Mouse (Mus musculus): ENCODE measurements around the gene 4930402H24Rik. TPM values are rescaled to one million over a fixed set of nuclear protein-coding genes. Genes with fewer than 3 reads are reported as not detected.
A peak's percentile ranks its signal among the peaks of the same experiment; 100 is the strongest.

The 4930402H24Rik gene
- 10 to 100 TPM; 69.4 to 76.6 TPM for total RNA-seq (2021)
- long read RNA-seq, full-length matches to known transcripts: 19 of 53 reads
- long read RNA-seq, partial matches to known transcripts: 9 of 53 reads
- long read RNA-seq, other reads (novel, unspliced or antisense): 25 of 53 reads

DNA sequence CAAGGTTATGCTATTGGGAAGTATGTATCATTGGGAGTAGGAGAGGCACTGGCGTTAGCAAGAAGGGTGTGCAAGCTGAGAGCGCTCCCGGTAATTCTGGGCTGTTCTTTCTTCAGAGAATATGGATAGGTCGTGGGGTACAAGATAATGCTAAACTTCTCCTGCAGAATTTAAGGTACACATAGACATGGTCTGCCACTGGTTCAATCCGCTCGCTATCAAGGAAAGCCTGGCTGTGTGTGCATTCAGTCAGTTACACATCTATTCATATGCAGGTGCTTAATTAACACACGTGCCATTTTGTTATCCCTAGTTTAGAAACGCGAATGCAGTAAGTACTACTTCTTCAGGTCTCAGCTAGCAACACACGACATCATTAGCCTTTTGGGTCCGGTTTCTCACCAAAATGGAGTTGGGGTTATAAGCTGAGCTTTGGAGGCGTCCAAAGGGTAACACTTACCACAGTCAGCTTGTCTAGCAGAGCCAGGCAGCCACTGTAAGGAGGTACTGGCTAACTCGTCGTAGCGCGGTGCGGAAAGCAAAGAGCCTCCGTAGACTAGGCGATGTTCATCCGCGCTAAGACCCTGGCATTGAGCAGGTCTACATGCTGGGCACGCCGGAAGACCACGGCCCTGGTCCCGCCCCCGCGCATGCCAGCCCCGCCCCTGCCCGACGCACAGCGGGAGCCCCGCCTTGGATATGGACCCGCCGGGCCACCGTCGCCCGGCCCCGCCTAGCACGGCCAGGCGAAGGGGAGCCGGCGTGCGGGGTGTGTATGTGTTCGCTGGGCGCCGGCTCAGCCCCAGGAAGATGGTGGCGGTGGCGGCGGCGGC, at the start of gene 4930402H24Rik, which contains the start of gene Atrn:
Gene 4930402H24Rik (minus strand): TSS at position 656 of the 833 bp plus-strand sequence.
Gene Atrn (plus strand): TSS at position 745 of the 833 bp plus-strand sequence.
- peak; percentile 89 to 94 for DNase-seq (ENCODE audit: low spot score in 2 of 2)

DNA sequence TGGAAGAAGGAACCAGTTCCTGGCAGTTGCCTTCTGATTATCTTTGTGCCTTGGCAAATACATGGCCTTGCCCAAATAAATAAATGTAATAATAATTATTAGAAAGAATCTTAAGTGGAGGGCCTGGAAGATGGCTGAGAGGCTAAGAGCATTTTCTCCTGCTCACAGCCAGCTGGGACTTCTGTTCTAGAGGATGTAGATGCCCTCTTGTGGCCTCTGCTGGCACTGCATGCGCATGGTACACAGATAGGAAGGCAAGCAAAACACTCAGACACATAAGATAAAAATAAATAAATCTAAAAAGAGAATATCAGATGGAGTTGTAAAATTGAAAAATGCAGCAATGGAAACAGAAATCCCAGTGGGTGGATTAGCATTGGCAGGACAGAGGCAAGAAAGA, 44.3 kb upstream of the 4930402H24Rik start:
- peak; percentile 85 to 98 for DNase-seq (ENCODE audit: low spot score in 2 of 2)

DNA sequence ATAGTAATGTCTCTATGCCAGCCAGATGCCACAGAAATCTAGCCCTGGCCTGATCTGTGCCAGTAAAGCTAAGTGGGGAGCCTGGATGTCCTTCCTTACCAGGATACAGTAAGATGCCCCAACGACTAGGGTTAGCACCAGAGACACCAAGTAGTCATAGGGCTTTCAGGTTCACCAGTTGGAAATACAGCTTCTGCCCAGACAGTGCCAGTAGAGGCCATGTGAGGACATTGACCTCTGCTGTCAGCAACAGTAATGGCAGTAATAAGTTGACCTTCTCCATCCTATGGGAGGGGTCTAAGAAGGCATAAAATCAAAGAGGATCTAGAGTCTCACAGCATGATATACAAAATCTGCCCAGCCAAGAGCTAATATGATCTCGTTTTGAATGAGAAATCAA, 43.6 kb upstream of the 4930402H24Rik start:
- DNase-seq (ENCODE audit: low spot score in 2 of 2): no peak

DNA sequence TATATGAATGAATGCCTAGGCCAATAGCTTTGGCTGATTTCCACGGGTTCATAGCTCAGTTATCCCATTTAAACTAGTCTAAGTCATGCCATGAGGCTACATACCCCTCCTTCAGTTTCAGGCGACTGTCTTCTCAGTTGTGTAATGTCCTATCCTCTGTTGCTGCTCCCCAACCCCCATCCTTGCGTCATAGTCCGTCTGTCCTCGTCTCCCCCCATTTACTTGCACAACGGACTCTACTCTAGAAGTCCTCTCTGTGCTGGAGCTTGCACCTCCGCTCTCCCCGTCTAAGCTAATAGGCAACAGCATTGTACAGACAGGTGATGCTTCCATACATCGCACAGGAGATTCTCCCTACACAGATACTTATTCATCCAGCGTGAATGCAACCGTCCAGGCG, 26.7 kb upstream of the 4930402H24Rik start:
- no peak for DNase-seq (ENCODE audit: low spot score in 2 of 2)

GRCm38 (mm10) chr2:130929994-130930393, 23.8 kb upstream of the 4930402H24Rik start:
- no peak for DNase-seq (ENCODE audit: low spot score in 2 of 2)

GRCm38 (mm10) chr2:130928530-130928929, 22.3 kb upstream of the 4930402H24Rik start:
- DNase-seq (ENCODE audit: low spot score in 2 of 2): no peak

DNA sequence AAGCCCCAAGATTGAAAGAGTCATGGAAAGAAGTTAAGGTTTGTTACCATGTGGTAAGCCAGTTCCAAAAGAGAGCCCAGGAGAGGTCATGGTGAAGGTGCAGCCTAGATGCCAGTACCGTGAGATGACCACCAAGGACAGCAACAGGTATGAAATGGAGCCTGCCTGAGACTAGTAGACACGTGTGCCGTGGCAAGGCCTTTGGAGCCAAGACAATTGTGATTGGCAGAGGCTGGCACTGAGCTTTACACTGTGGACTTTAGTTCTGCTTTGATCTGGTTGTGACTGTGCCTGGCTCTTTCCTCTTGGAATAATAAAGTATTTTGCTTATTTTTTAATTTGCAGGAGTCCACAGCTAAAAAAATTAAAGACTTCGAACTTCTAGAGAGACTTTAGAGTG, 21.8 kb upstream of the 4930402H24Rik start:
- DNase-seq (ENCODE audit: low spot score in 2 of 2): no peak

GRCm38 (mm10) chr2:130924950-130925349, 18.7 kb upstream of the 4930402H24Rik start:
- no peak for DNase-seq (ENCODE audit: low spot score in 2 of 2)

GRCm38 (mm10) chr2:130919062-130919593, 12.9 kb upstream of the 4930402H24Rik start:
- DNase-seq (ENCODE audit: low spot score in 2 of 2): no peak

- DNase-seq (ENCODE audit: low spot score in 2 of 2): no peak
Observed at GRCm38 (mm10) chr2:130917686-130918085, 11.5 kb upstream of the 4930402H24Rik start.

DNA sequence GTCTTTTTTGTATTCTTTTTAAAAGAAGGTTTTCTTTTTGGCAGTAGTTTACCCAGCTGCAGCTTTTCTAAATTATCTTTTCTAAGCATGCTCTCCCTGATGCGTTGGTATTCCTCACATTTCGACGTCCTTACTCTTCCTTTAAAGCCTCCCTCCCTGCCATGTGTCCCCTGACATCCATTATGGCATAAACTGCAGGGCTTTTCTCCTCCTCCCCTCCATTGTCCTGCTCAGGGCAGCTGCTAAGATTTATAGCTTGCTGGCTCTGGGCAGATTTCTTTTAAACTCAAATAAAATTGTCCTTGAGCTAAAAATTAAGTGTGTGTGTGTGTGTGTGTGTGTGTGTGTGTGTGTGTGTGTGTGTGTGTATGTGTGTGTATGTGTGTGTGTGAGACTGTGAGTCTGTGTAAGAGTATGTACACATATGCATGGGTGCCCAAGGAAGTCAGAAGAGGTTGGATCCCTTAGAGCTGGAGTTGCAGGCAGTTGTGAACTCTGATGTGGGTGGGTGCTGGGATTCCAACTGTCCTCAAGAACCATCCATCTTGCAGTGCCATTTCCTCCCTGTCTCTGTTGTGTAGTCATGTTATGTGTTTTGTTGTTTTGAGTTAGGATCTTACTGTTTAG, 10.4 kb upstream of the 4930402H24Rik start:
- DNase-seq (ENCODE audit: low spot score in 2 of 2): no peak

GRCm38 (mm10) chr2:130914873-130915272, 8.7 kb upstream of the 4930402H24Rik start:
- no peak for DNase-seq (ENCODE audit: low spot score in 2 of 2)

- DNase-seq (ENCODE audit: low spot score in 2 of 2): no peak
Observed at GRCm38 (mm10) chr2:130911691-130912090, 5.5 kb upstream of the 4930402H24Rik start.

DNA sequence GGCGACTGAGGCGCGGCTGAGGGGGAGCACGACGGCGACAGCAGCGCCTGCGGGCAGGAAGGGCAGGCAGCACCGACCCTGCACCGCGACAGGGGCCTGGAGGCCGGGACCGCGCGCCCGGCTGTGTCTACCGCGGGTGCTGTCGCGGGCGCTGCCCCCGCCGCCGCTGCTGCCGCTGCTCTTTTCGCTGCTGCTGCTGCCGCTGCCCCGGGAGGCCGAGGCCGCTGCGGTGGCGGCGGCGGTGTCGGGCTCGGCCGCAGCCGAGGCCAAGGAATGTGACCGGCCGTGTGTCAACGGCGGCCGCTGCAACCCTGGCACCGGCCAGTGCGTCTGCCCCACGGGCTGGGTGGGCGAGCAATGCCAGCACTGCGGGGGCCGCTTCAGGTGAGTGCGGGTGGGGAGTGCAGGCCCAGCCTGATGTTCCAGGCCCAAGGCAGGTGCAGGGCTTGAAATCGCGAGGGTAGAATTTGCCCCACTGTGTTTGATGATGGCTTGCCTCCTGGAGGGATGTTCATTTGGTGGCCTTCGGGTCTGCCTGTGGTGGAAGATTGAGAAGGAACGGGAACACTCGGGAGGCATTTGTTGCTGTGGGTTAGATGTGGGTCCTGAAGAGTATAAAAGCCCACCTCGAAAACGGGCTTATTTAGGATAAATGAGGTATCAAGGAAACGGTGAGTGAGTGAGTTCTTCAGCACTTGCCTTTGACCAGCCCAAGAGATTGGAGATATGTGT, 544 bp upstream of the 4930402H24Rik start:
- peak; percentile 12 to 26 for DNase-seq (ENCODE audit: low spot score in 2 of 2)

- DNase-seq (ENCODE audit: low spot score in 2 of 2): no peak
Observed at GRCm38 (mm10) chr2:130898783-130899182, 7.4 kb downstream of the 4930402H24Rik start.

DNA sequence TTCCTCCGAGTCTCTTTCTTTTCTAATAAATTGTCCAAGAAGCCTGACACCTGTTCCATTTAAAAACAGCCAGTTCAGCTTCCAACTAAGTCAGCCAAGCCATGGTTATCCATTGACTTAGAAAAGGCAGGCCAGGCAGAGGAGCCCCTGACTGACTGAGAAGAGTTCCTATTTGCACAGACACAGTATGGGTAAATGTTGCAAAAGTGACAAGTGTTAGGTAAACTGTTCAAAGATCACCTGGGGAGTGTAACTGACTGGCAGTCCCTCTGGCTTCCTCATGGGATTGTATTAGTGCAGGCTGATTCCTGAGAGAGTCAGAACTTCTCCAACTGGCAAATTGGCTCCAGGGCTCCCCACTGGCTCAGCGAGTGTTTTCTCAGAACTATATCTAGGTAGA, 8.3 kb downstream of the 4930402H24Rik start:
- DNase-seq (ENCODE audit: low spot score in 2 of 2): no peak

DNA sequence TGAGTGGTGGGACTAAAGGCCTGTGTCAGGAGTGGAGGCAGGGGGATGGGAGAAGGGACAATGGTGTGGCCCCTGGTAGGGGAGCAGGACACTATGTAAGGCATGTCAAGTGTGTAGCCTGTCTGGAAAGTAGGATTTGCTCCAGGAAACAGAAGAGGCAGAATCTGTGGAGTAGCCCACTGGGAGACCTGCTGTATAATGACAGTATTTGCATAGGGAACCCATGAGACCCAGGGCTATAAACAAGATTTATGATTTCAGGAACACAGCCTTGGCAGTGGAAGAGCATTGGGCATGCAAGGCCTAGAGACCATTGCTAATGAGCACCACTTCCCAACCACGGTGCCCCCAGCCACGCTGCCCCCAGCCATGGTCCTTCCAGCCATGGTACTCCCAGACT, 9.3 kb downstream of the 4930402H24Rik start:
- no peak for DNase-seq (ENCODE audit: low spot score in 2 of 2)

- DNase-seq (ENCODE audit: low spot score in 2 of 2): no peak
Observed at GRCm38 (mm10) chr2:130887456-130887855, 18.8 kb downstream of the 4930402H24Rik start.

GRCm38 (mm10) chr2:130886983-130887382, 19.2 kb downstream of the 4930402H24Rik start:
- DNase-seq (ENCODE audit: low spot score in 2 of 2): no peak

DNA sequence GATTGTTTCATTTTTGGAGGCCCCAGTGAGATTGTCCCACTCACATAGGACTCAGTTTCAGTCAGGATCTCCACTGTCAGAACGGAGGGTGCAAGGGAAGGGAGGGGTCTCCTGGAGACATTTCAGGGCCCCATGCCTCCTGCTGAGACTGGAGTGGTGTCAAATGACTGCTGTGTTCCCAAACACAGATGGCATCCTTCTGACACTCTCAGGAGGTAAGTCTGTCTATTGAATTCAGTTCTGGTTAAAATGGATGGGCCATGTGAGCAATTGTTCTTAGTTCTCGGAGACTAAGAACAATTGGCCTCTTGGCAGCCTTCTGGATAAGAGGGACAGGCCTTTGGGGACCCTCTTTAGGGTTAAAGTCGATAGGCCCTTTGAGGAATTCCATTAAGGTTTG, 28.8 kb downstream of the 4930402H24Rik start:
- peak; percentile 3 to 53 for DNase-seq (ENCODE audit: low spot score in 2 of 2)

- DNase-seq (ENCODE audit: low spot score in 2 of 2): no peak
Observed at GRCm38 (mm10) chr2:130870916-130871315, 35.3 kb downstream of the 4930402H24Rik start.

Measured in layer of hippocampus, adult 18-20 months (tissue).